Mouse (Mus musculus): ENCODE measurements at regions not wholly inside any gene's neighbourhood (a gene's known extent, or its start where the extent isn't known, plus 50 kb on each side); places are given as distances from the start of the nearest gene placed in this dataset.

- no peak for DNase-seq (ENCODE audit: low spot score in 2 of 2)
Observed at GRCm38 (mm10) chr13:47398976-47399375, 276.5 kb downstream of the Rnf144b start.

GRCm38 (mm10) chr13:47413261-47413660 lies 290.8 kb downstream of the Rnf144b start:
- no peak for DNase-seq (ENCODE audit: low spot score in 2 of 2)

- no peak for DNase-seq (ENCODE audit: low spot score in 2 of 2)
Observed at GRCm38 (mm10) chr13:47413940-47414339, 291.5 kb downstream of the Rnf144b start.

GRCm38 (mm10) chr13:47429856-47430365 lies 307.5 kb downstream of the Rnf144b start:
- no peak for DNase-seq (ENCODE audit: low spot score in 2 of 2)

GRCm38 (mm10) chr13:47430409-47430808 lies 308.0 kb downstream of the Rnf144b start:
- no peak for DNase-seq (ENCODE audit: low spot score in 2 of 2)

- DNase-seq (ENCODE audit: low spot score in 2 of 2) = no peak
Observed at GRCm38 (mm10) chr13:47435631-47436030, 313.2 kb downstream of the Rnf144b start.

- no peak for DNase-seq (ENCODE audit: low spot score in 2 of 2)
Observed at GRCm38 (mm10) chr13:47444876-47445275, 322.4 kb downstream of the Rnf144b start.

- no peak for DNase-seq (ENCODE audit: low spot score in 2 of 2)
Observed at GRCm38 (mm10) chr13:47452186-47452760, 329.8 kb downstream of the Rnf144b start.

GRCm38 (mm10) chr13:47462148-47462547 lies 339.7 kb downstream of the Rnf144b start:
- DNase-seq (ENCODE audit: low spot score in 2 of 2) = no peak

- DNase-seq (ENCODE audit: low spot score in 2 of 2) = no peak
Observed at GRCm38 (mm10) chr13:47471543-47472213, 349.2 kb downstream of the Rnf144b start.

- DNase-seq (ENCODE audit: low spot score in 2 of 2) = no peak
Observed at GRCm38 (mm10) chr13:47480159-47480558, 357.7 kb downstream of the Rnf144b start.

GRCm38 (mm10) chr13:47484819-47485218 lies 362.4 kb downstream of the Rnf144b start:
- no peak for DNase-seq (ENCODE audit: low spot score in 2 of 2)

GRCm38 (mm10) chr13:47486111-47486510 lies 363.7 kb downstream of the Rnf144b start:
- DNase-seq (ENCODE audit: low spot score in 2 of 2) = no peak

- no peak for DNase-seq (ENCODE audit: low spot score in 2 of 2)
Observed at GRCm38 (mm10) chr13:47486658-47487057, 364.2 kb downstream of the Rnf144b start.

- DNase-seq (ENCODE audit: low spot score in 2 of 2) = no peak
Observed at GRCm38 (mm10) chr13:47505380-47505955, 383.0 kb downstream of the Rnf144b start.

- no peak for DNase-seq (ENCODE audit: low spot score in 2 of 2)
Observed at GRCm38 (mm10) chr13:47532935-47533334, 410.5 kb downstream of the Rnf144b start.

- DNase-seq (ENCODE audit: low spot score in 2 of 2) = no peak
Observed at GRCm38 (mm10) chr13:47537156-47537555, 414.7 kb downstream of the Rnf144b start.

GRCm38 (mm10) chr13:47549626-47550025 lies 427.2 kb downstream of the Rnf144b start:
- no peak for DNase-seq (ENCODE audit: low spot score in 2 of 2)

GRCm38 (mm10) chr13:47552251-47552650 lies 429.8 kb downstream of the Rnf144b start:
- no peak for DNase-seq (ENCODE audit: low spot score in 2 of 2)

GRCm38 (mm10) chr13:47554198-47554597 lies 431.7 kb downstream of the Rnf144b start:
- DNase-seq (ENCODE audit: low spot score in 2 of 2) = no peak

- DNase-seq (ENCODE audit: low spot score in 2 of 2) = no peak
Observed at GRCm38 (mm10) chr13:47557196-47557974, 434.9 kb downstream of the Rnf144b start.

- DNase-seq (ENCODE audit: low spot score in 2 of 2) = no peak
Observed at GRCm38 (mm10) chr13:47562836-47563235, 440.4 kb downstream of the Rnf144b start.
